Mouse (Mus musculus): Measurements from ENCODE around the gene Gm28269. TPM values are rescaled to one million over a fixed set of nuclear protein-coding genes. Genes with fewer than 3 reads are reported as not detected.

The Gm28269 gene
- polyA plus RNA-seq, 1 experiment = not detected

GRCm38 (mm10) chrX:21695687-21696086 is 49.2 kb downstream of the Gm28269 start:
- Histone ChIP-seq H3K36me3 (ENCODE audit: control insufficient read depth, insufficient read depth) (no peaks in the 10 kb centered on the region), H3K27me3 (ENCODE audit: control insufficient read depth, insufficient read depth, insufficient read length) (no peaks in the 10 kb centered on the region), H3K79me2 (ENCODE audit: control insufficient read depth, insufficient read depth) (no peaks in the 10 kb centered on the region), H3K79me3 (ENCODE audit: low read depth) (no peaks in the 10 kb centered on the region), H3K4me3 (ENCODE audit: insufficient read depth, poor library complexity, severe bottlenecking) (no peak overlapping the region), H3ac (ENCODE audit: control insufficient read depth, insufficient read length, low read depth) (no peak overlapping the region)
- TF ChIP-seq CTCF (IDR thresholded peaks at IDR 0.05; ENCODE audit: control insufficient read depth, insufficient read depth, insufficient read length) (no peak), FOSL1 (IDR thresholded peaks at IDR 0.05; ENCODE audit: insufficient read depth, low read length, poor library complexity, severe bottlenecking) (no peak), MYOG (IDR thresholded peaks at IDR 0.05; ENCODE audit: control insufficient read depth, extremely low read depth, insufficient read length) (no peak), MYOD1 (IDR thresholded peaks at IDR 0.05; ENCODE audit: control insufficient read depth, insufficient read length, low read depth) (no peak), MAX (IDR thresholded peaks at IDR 0.05) (no peak), USF1 (IDR thresholded peaks at IDR 0.05; ENCODE audit: low read depth) (no peak), CEBPB (IDR thresholded peaks at IDR 0.05; ENCODE audit: low read depth) (no peak)

GRCm38 (mm10) chrX:21695220-21695619 is 49.7 kb downstream of the Gm28269 start:
- H3K79me3 ChIP-seq (ENCODE audit: low read depth) = no peaks in the 10 kb centered on the region

More at GRCm38 (mm10) chrX:21695220-21695619, 49.7 kb downstream of the Gm28269 start:
- Histone ChIP-seq H3K4me3 (ENCODE audit: insufficient read depth, poor library complexity, severe bottlenecking) (no peak overlapping the region), H3K36me3 (ENCODE audit: control insufficient read depth, insufficient read depth) (no peaks in the 10 kb centered on the region), H3K79me2 (ENCODE audit: control insufficient read depth, insufficient read depth) (no peaks in the 10 kb centered on the region), H3ac (ENCODE audit: control insufficient read depth, insufficient read length, low read depth) (no peak overlapping the region), H3K27me3 (ENCODE audit: control insufficient read depth, insufficient read depth, insufficient read length) (no peaks in the 10 kb centered on the region)
- no peak for TF ChIP-seq MYOG (IDR thresholded peaks at IDR 0.05; ENCODE audit: control insufficient read depth, extremely low read depth, insufficient read length)
- TF ChIP-seq MAX (IDR thresholded peaks at IDR 0.05) = no peak
- TF ChIP-seq CTCF (IDR thresholded peaks at IDR 0.05; ENCODE audit: control insufficient read depth, insufficient read depth, insufficient read length) = no peak
- no peak for TF ChIP-seq FOSL1 (IDR thresholded peaks at IDR 0.05; ENCODE audit: insufficient read depth, low read length, poor library complexity, severe bottlenecking)
- no peak for TF ChIP-seq MYOD1 (IDR thresholded peaks at IDR 0.05; ENCODE audit: control insufficient read depth, insufficient read length, low read depth)
- no peak for TF ChIP-seq CEBPB (IDR thresholded peaks at IDR 0.05; ENCODE audit: low read depth)
- TF ChIP-seq USF1 (IDR thresholded peaks at IDR 0.05; ENCODE audit: low read depth) = no peak

Other genes starting within 250 kb of the Gm28269 start
- gene Slc6a14, start 30.2 kb downstream of the Gm28269 start, polyA plus RNA-seq (2012; fragmentation: generic; extraction: Trizol) = not detected